Mouse (Mus musculus): Measurements from ENCODE around the gene Zbbx. TPM values are rescaled to one million over a fixed set of nuclear protein-coding genes. Genes with fewer than 3 reads are reported as not detected.

Zbbx gene
- polyA plus RNA-seq (2012; fragmentation: generic; extraction: Trizol), result not detected

GRCm38 (mm10) chr3:75164838-75165496 is at the start of gene Zbbx:
Gene Zbbx, minus strand, starts transcription at chr3:75165034.

Other genes starting within 250 kb of the Zbbx start
- not detected for gene Serpini2, start 105.0 kb upstream of the Zbbx start, polyA plus RNA-seq (2012; fragmentation: generic; extraction: Trizol)

Data from C3H10T1/2 (cell line).